Mouse (Mus musculus): ENCODE results near the gene Rhd.
A peak's percentile ranks its signal among the peaks of the same experiment; 100 is the strongest.

GRCm38 (mm10) chr4:134928464-134928836 lies 64.1 kb downstream of the Rhd start:
- TF ChIP-seq PAX5 (IDR thresholded peaks at IDR 0.05; ENCODE audit: low read length) (no peak), TCF12 (IDR thresholded peaks at IDR 0.05; ENCODE audit: low read depth, low read length) (no peak), ZKSCAN1 (IDR thresholded peaks at IDR 0.05; ENCODE audit: borderline replicate concordance, low read depth, low read length) (no peak), POLR2A (IDR thresholded peaks at IDR 0.05; ENCODE audit: low read depth, low read length) (0 out of 2 replicates have a peak, but pooled peaks have one; percentile 2), POLR2AphosphoS2 (IDR thresholded peaks at IDR 0.05; ENCODE audit: low read depth, low read length) (peak; percentile 77; the same call in 1 of the 2 replicates), NELFE (IDR thresholded peaks at IDR 0.05; ENCODE audit: low read depth, low read length) (0 out of 2 replicates have a peak, but pooled peaks have one; percentile 18), ZMIZ1 (IDR thresholded peaks at IDR 0.05; ENCODE audit: low read depth, low read length) (0 out of 2 replicates have a peak, but pooled peaks have one; percentile 60)

All from CH12.LX (cell line).